Mouse (Mus musculus) midbrain, embryonic 16.5 days (tissue): Measurements from ENCODE around the gene Rbbp8nl. TPM values are rescaled to one million over a fixed set of nuclear protein-coding genes. Genes with fewer than 3 reads are reported as not detected.
"Not testable (repeated sequence)": the region's sequence is repeated elsewhere in the genome, so short reads cannot be mapped to it uniquely, and the experiment has no call there.

ENCODE experiments used
- ATAC-seq: fragments of 200-750 bp; cut with Nextera tagmentation; 2 replicates; pipeline ENCODE4 v1.8.0; 2017; ENCODE audit warnings: moderate TSS enrichment
- H3K27ac ChIP-seq: fragments of 300-500 bp; sonication (generic); 2 replicates; pipeline ENCODE4 v1.5.1; 2014; ENCODE audit warnings: mild to moderate bottlenecking, low read length, mixed read lengths
- H3K27me3 ChIP-seq: fragments of 300-500 bp; sonication (generic); 2 replicates; pipeline ENCODE4 v1.6.1; 2014; ENCODE audit warnings: low read depth, low read length, mixed read lengths; ENCODE audit not compliant: control insufficient read depth, insufficient read depth
- H3K36me3 ChIP-seq: fragments of 300-500 bp; sonication (generic); 2 replicates; pipeline ENCODE4 v1.6.1; 2014; ENCODE audit warnings: mild to moderate bottlenecking, low read length, moderate library complexity, mixed read lengths; ENCODE audit not compliant: control insufficient read depth, insufficient read depth
- H3K4me1 ChIP-seq: fragments of 300-500 bp; sonication (generic); 2 replicates; pipeline ENCODE4 v1.6.1; 2014; ENCODE audit warnings: mild to moderate bottlenecking, low read length, mixed read lengths; ENCODE audit not compliant: control insufficient read depth, insufficient read depth
- H3K4me2 ChIP-seq: fragments of 300-500 bp; sonication (generic); 2 replicates; pipeline ENCODE4 v1.6.1; 2014; ENCODE audit warnings: mild to moderate bottlenecking, low read length, mixed read lengths
- H3K4me3 ChIP-seq: fragments of 300-500 bp; sonication (generic); 2 replicates; pipeline ENCODE4 v1.5.1; 2014; ENCODE audit warnings: low read depth, mild to moderate bottlenecking, low read length, moderate library complexity, mixed read lengths
- H3K9ac ChIP-seq: fragments of 300-500 bp; sonication (generic); 2 replicates; pipeline ENCODE4 v1.6.1; 2014; ENCODE audit warnings: low read depth, low read length, mixed read lengths
- H3K9me3 ChIP-seq: fragments of 300-500 bp; sonication (generic); replicated peaks from 2 replicates; pipeline ENCODE4 v1.6.1; 2014; ENCODE audit warnings: mild to moderate bottlenecking, low read length, mixed read lengths; ENCODE audit not compliant: control insufficient read depth, poor library complexity, severe bottlenecking
- WGBS: fragments of 180-500 bp; shearing (Covaris S2); extraction: QIAGEN DNeasy Blood & Tissue Kit; methylation state at CpG from one replicate; pipeline ENCODE4 v1.1.7; 2014; 5-methylcytosine and 5-hydroxymethylcytosine counted together
- polyA plus RNA-seq: library from polyadenylated mRNA; unstranded; fragments of >200 nt; fragmentation: Nextera tagmentation; extraction: Ambion mirVana; gene quantifications from 2 replicates; pipeline ENCODE4 v1.2.1, GENCODE M21; 2015

Rbbp8nl gene
- polyA plus RNA-seq, 1 experiment from 2014 or later = not detected

DNA sequence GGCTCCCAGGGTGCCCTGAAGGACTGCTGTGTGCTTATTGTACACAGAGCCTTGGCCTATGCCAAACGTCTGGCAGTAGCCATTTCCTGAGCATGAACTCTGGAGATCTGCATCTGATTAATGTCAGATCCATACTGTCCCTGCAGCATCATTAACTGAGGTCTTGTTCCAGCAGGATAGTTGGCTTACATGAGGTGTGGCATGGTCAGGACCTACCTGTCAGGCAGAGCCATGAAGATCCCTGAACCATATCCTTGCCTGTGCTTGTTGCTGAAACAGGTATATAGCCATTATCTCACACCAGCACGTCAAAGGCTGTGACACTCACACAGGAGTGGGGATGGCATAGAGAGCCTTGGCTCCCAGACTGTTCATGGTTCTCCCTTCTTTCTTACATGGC lies 21.7 kb downstream of the Rbbp8nl start:
- 58% methylated on average over 2 of the region's 2 CpGs for WGBS
- ATAC-seq = no peak
- H3K4me3 ChIP-seq = no peak overlapping the region
- peaks cover 21% of the 10 kb centered on the region for H3K4me1 ChIP-seq
- no peak overlapping the region for H3K9ac ChIP-seq
- no peak overlapping the region for H3K4me2 ChIP-seq
- no peaks in the 10 kb centered on the region for H3K9me3 ChIP-seq
- H3K27me3 ChIP-seq = no peaks in the 10 kb centered on the region
- H3K36me3 ChIP-seq = no peaks in the 10 kb centered on the region; the same call in 1 of the 2 replicates
- no peak overlapping the region for H3K27ac ChIP-seq

DNA sequence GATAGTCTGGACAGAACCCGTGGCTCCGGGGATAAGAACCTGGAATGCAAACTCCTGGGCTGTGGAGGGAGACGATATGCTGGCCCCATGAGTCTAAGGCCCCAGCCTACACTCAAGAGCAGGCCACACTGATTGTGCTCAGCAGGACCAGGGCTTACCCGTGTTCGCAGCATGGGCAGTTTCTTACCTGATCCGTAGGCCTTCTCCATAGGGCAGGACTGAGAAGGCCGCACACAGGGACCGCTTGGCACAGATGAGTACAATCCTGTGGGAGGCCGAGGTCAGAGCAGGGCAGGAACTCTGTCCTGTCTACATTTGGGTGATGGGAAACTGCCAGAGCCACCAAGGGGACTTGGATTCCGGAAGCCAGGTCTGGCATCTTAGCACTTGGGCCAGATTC lies 26.8 kb downstream of the Rbbp8nl start:
- Histone ChIP-seq H3K36me3 (peaks cover 12% of the 10 kb centered on the region), H3K9ac (no peak overlapping the region), H3K4me2 (no peak overlapping the region), H3K27me3 (no peaks in the 10 kb centered on the region), H3K4me1 (peaks cover 7% of the 10 kb centered on the region), H3K4me3 (no peak overlapping the region), H3K27ac (no peak overlapping the region), H3K9me3 (no peaks in the 10 kb centered on the region)
- no peak for ATAC-seq
- 91% methylated on average over 10 of the region's 10 CpGs for WGBS

DNA sequence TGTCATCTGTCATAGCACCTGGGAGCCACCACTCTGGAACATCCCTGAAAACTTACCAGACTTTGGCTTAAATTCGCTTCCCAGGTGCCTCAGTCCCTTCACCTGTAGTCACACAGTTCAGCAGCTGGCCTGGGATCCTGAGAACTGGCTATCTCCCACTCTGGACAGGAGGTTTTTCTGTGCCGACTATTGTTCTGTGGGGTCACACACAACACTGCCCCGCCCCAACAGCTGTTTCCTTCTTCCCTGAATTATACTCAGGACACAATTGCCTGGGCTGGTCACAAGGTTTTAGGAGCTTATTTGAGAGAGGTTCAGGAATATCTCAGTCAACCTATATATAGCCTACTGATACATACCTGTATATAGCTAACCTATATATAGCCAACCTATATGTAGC lies 27.2 kb downstream of the Rbbp8nl start:
- H3K9ac ChIP-seq = no peak overlapping the region
- H3K27ac ChIP-seq = no peak overlapping the region
- peaks cover 8% of the 10 kb centered on the region for H3K4me1 ChIP-seq
- no peaks in the 10 kb centered on the region for H3K27me3 ChIP-seq
- ATAC-seq = no peak
- H3K36me3 ChIP-seq = peaks cover 12% of the 10 kb centered on the region
- H3K9me3 ChIP-seq = no peaks in the 10 kb centered on the region
- no peak overlapping the region for H3K4me3 ChIP-seq
- H3K4me2 ChIP-seq = no peak overlapping the region
- WGBS = 84% methylated on average over 3 of the region's 3 CpGs

DNA sequence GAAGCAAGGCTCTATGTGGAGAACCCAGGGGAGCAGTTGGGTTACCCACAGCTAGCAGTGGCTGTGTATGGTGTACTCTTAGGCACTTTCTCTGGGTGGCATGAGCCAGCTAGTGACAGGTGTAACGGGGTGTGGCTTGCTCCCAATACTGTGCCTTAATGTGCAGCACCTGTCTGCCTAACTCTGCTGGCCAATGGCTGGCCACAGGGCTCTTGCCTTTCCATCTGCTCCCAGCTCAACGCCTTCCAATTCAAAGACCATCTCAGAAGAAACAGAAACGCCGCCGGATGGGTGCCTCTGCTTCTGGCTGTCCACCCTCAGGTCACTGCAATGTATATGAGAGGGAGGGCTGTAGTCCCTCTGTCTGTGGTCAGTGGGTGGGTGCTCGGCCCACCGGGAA lies 27.8 kb downstream of the Rbbp8nl start:
- ATAC-seq = no peak
- no peak overlapping the region for H3K4me2 ChIP-seq
- 94% methylated on average over 7 of the region's 7 CpGs for WGBS
- H3K9ac ChIP-seq = no peak overlapping the region
- H3K9me3 ChIP-seq = no peaks in the 10 kb centered on the region
- no peaks in the 10 kb centered on the region for H3K27me3 ChIP-seq
- peaks cover 12% of the 10 kb centered on the region for H3K36me3 ChIP-seq
- peaks cover 8% of the 10 kb centered on the region for H3K4me1 ChIP-seq
- no peak overlapping the region for H3K27ac ChIP-seq
- no peak overlapping the region for H3K4me3 ChIP-seq

DNA sequence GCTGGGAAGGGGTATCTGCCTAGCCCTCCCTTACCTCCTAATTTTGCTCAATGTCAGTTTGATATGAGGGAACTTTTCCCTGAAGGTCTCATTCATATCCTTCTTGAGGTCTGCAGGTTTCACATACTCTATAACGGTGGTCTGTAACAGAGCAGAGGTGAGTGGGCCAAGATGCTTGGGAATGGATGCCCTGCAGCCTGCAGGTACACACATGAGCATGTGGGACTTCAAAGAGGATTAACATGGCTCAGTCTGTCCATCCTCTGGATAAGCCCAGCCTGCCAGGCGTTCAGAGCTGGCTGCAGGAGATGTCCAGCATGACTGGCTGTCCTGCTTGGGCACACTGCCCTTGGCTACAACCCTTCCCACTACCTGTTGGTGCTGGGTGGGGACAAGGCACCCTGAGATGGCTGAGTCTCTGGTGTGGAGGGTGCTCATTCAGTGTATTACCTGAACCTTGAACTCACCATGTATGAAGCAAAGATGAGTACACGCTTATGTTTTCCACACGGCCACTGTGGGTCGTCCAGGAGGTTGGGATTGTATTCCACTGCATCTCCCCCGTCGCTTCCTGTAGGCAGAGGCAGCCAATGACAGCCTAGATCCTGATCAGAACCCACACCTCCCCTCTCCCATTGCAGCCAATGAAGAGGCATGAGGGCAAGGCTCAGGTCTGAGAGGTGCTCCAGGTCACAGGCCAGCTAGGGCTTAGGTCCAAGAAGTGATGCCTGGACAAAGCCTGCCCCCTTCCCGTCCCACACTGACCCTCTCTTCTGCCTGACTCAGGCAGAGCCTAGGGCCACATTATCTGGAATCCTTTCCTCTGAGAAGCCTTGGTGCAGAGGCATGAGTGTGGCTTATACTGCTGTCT lies 28.8 kb downstream of the Rbbp8nl start:
- H3K4me2 ChIP-seq = no peak overlapping the region
- peaks cover 13% of the 10 kb centered on the region for H3K4me1 ChIP-seq
- H3K27me3 ChIP-seq = no peaks in the 10 kb centered on the region
- no peak overlapping the region for H3K4me3 ChIP-seq
- 65% methylated on average over 8 of the region's 8 CpGs for WGBS
- H3K9me3 ChIP-seq = no peaks in the 10 kb centered on the region
- peaks cover 12% of the 10 kb centered on the region for H3K36me3 ChIP-seq
- no peak overlapping the region for H3K27ac ChIP-seq
- H3K9ac ChIP-seq = no peak overlapping the region
- no peak for ATAC-seq

DNA sequence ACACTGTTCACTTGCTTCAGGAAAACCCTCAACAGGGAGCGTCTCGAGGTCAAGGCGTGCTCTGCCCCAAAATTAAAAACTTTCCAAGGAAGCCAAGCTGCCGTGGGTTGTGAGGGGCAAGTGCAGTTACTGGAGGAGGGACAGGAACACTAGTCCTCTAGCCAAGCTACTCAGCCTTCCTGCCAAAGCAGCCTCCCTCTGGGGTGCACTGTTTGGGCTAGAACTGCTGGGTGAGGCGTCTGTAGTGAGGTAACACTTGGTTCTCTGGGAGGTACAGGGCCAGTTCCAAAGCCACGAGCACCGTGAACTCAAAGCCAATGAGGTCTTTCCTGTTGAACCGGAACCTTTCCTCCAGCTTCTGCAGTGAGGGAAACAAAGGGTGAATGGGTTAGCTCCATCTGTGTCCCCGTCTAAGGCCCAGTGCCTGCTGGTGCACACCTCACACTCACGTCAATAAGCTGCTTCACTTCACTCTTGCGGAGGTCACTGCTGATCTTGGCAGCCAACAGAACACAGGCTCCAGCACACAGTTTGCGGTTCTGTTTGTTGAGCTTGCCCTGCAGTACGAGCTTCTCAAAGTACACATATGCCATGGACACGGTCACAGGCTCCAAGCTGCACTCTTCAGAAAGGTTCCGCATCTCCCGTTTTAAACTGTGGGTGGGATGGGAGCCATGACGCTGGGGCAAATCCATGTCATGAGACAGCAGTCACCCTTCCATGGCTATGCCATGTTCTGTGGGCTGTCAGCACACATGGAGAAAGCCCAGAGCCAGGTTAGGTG lies 29.7 kb downstream of the Rbbp8nl start:
- H3K4me2 ChIP-seq, H3K9me3 ChIP-seq, H3K4me3 ChIP-seq, H3K27me3 ChIP-seq, H3K27ac ChIP-seq, H3K9ac ChIP-seq, ATAC-seq: not testable (repeated sequence)
- Histone ChIP-seq H3K36me3 (peaks cover 12% of the 10 kb centered on the region), H3K4me1 (peaks cover 14% of the 10 kb centered on the region)
- WGBS = 76% methylated on average over 17 of the region's 17 CpGs

DNA sequence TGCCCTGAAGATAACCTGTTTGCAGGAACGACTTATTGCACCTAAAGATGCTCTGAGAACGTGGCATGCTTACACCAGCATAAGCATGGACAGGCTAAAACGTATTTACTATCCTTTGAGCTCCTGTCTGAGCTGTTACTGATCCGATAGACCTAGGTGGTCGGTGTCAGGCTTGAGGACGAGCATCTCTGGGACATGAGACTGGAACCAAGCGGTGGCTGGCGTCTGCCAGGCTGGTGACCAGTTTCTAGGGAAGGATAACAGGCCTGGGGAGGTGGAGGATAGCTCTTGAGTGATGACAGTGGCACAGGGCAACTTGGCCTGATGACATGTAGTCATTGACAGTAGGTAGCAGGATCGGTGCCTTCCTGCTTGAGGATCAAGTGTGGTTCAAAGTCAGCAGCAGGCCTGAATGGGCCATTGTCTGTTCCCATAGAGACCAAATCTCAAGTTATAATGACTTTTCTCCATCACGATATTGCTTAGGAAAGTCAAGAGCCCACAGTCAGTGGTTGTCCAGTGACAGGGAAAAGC lies 30.7 kb downstream of the Rbbp8nl start:
- not testable (repeated sequence) for H3K27me3 ChIP-seq, H3K27ac ChIP-seq, ATAC-seq, H3K4me3 ChIP-seq, H3K9ac ChIP-seq, H3K4me2 ChIP-seq, H3K9me3 ChIP-seq
- H3K36me3 ChIP-seq = peaks cover 12% of the 10 kb centered on the region
- WGBS = 83% methylated on average over 10 of the region's 10 CpGs
- peaks cover 14% of the 10 kb centered on the region for H3K4me1 ChIP-seq

DNA sequence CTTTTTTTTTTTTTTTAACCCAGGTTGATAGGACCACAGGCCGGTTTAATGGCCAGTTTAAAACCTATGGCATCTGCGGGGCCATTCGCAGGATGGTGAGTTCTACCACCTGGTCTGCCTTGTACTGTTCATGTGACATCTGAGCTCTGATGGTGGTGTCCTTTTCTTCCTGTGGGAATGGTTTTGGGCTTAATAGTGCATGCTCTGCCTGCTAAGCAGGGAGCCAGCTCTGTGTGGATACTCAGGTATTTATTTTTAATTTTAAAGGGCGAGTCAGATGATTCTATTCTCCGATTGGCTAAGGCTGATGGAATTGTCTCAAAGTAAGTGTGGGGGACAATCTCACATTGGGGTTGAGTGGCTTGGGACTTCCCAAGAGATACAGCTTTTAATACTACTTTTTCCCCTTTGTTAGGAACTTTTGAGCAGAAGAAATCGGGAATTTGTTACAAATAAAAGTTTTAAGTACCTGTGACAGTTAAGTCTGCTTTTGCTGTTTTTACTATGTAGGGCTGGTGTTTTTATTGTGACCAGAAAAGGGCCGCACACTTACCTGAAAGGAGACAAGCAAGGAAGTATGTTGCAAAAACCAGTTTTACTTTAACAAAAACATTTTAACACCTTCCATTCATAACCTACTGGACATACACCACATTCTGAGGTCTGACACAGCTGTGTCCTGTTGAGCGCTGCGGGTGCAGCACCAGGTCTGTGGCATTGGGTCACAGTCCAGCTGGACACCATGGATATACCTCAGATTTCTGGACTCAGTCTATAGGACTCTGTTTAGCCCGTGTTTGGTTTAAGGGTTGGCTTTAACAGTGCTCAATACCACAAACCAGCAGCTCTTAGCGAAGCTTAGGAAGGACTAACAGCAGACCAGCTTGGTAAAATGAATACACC lies 31.5 kb downstream of the Rbbp8nl start:
- Histone ChIP-seq H3K4me3 (peak overlapping the region; percentile 88), H3K9ac (peak overlapping the region; percentile 88), H3K4me1 (peaks cover 14% of the 10 kb centered on the region), H3K36me3 (peaks cover 12% of the 10 kb centered on the region), H3K27ac (peak overlapping the region; percentile 95), H3K9me3 (no peaks in the 10 kb centered on the region), H3K4me2 (peak overlapping the region; percentile 86), H3K27me3 (no peaks in the 10 kb centered on the region)
- WGBS = 54% methylated on average over 11 of the region's 11 CpGs
- ATAC-seq = no peak
